Mouse (Mus musculus) midbrain, embryonic 16.5 days (tissue): ENCODE measurements around the gene Lin37. TPM values are rescaled to one million over a fixed set of nuclear protein-coding genes. Genes with fewer than 3 reads are reported as not detected.
A peak's percentile ranks its signal among the peaks of the same experiment; 100 is the strongest.

Experiments
- ATAC-seq: fragments of 200-750 bp; cut with Nextera tagmentation; 2 replicates; pipeline ENCODE4 v1.8.0; 2017; ENCODE audit warnings: moderate TSS enrichment
- H3K27ac ChIP-seq: fragments of 300-500 bp; sonication (generic); 2 replicates; pipeline ENCODE4 v1.5.1; 2014; ENCODE audit warnings: mild to moderate bottlenecking, low read length, mixed read lengths
- H3K27me3 ChIP-seq: fragments of 300-500 bp; sonication (generic); 2 replicates; pipeline ENCODE4 v1.6.1; 2014; ENCODE audit warnings: low read depth, low read length, mixed read lengths; ENCODE audit not compliant: control insufficient read depth, insufficient read depth
- H3K36me3 ChIP-seq: fragments of 300-500 bp; sonication (generic); 2 replicates; pipeline ENCODE4 v1.6.1; 2014; ENCODE audit warnings: mild to moderate bottlenecking, low read length, moderate library complexity, mixed read lengths; ENCODE audit not compliant: control insufficient read depth, insufficient read depth
- H3K4me1 ChIP-seq: fragments of 300-500 bp; sonication (generic); 2 replicates; pipeline ENCODE4 v1.6.1; 2014; ENCODE audit warnings: mild to moderate bottlenecking, low read length, mixed read lengths; ENCODE audit not compliant: control insufficient read depth, insufficient read depth
- H3K4me2 ChIP-seq: fragments of 300-500 bp; sonication (generic); 2 replicates; pipeline ENCODE4 v1.6.1; 2014; ENCODE audit warnings: mild to moderate bottlenecking, low read length, mixed read lengths
- H3K4me3 ChIP-seq: fragments of 300-500 bp; sonication (generic); 2 replicates; pipeline ENCODE4 v1.5.1; 2014; ENCODE audit warnings: low read depth, mild to moderate bottlenecking, low read length, moderate library complexity, mixed read lengths
- H3K9ac ChIP-seq: fragments of 300-500 bp; sonication (generic); 2 replicates; pipeline ENCODE4 v1.6.1; 2014; ENCODE audit warnings: low read depth, low read length, mixed read lengths
- H3K9me3 ChIP-seq: fragments of 300-500 bp; sonication (generic); replicated peaks from 2 replicates; pipeline ENCODE4 v1.6.1; 2014; ENCODE audit warnings: mild to moderate bottlenecking, low read length, mixed read lengths; ENCODE audit not compliant: control insufficient read depth, poor library complexity, severe bottlenecking
- WGBS: fragments of 180-500 bp; shearing (Covaris S2); extraction: QIAGEN DNeasy Blood & Tissue Kit; methylation state at CpG from one replicate; pipeline ENCODE4 v1.1.7; 2014; 5-methylcytosine and 5-hydroxymethylcytosine counted together
- polyA plus RNA-seq: library from polyadenylated mRNA; unstranded; fragments of >200 nt; fragmentation: Nextera tagmentation; extraction: Ambion mirVana; gene quantifications from 2 replicates; pipeline ENCODE4 v1.2.1, GENCODE M21; 2015

The Lin37 gene
- polyA plus RNA-seq, 1 experiment from 2014 or later, result 52.1 TPM

DNA sequence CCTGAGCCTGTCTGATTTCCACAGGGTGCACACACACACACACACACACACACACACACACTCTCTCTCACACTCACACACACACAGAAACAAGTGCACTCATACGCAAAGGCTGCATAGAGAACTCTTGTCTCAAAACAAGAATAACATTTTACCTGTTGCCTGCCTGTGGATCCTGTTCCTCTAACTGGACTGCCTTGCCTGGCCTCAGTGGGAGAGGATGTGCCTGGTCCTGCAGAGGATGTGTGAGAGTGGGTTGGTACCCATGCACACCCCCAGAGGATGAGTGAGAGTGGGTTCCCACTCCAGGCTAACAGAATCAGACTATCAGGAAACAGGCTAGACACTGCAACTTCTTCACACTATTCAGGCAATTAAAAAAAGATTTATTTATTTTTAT is 9.0 kb downstream of the Lin37 start:
- Histone ChIP-seq H3K4me1 (peaks cover 11% of the 10 kb centered on the region), H3K27me3 (no peaks in the 10 kb centered on the region), H3K27ac (no peak overlapping the region), H3K9ac (no peak overlapping the region), H3K9me3 (no peaks in the 10 kb centered on the region), H3K4me3 (no peak overlapping the region), H3K4me2 (no peak overlapping the region), H3K36me3 (peaks cover 8% of the 10 kb centered on the region)
- ATAC-seq, result no peak
- 95% methylated on average over 1 of the region's 1 CpGs for WGBS

DNA sequence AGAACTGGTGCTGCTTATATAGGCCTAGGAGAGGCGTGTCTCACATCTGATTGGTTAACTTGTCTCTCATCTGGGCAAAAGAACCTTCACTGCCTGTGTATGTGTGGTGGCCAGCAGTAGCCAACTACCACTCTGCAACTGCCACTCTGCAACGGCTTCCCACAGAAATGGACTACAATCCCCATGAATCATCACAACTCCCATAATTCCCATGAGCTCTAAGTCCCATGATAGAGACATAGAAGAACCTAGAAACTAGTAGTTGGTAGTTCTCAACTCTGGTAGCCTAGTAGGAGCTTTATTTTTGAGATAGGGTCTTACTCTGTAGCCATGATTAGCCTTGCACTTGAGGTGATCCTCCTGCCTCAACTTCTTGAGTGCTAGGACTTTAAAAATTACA is 9.8 kb downstream of the Lin37 start:
- ATAC-seq, result no peak
- H3K4me3 ChIP-seq, result no peak overlapping the region
- H3K27me3 ChIP-seq, result no peaks in the 10 kb centered on the region
- H3K4me2 ChIP-seq, result no peak overlapping the region
- H3K9me3 ChIP-seq, result no peaks in the 10 kb centered on the region
- 91% methylated on average over 1 of the region's 2 CpGs for WGBS
- H3K36me3 ChIP-seq, result peaks cover 2% of the 10 kb centered on the region
- peaks cover 11% of the 10 kb centered on the region for H3K4me1 ChIP-seq
- H3K27ac ChIP-seq, result no peak overlapping the region
- no peak overlapping the region for H3K9ac ChIP-seq

DNA sequence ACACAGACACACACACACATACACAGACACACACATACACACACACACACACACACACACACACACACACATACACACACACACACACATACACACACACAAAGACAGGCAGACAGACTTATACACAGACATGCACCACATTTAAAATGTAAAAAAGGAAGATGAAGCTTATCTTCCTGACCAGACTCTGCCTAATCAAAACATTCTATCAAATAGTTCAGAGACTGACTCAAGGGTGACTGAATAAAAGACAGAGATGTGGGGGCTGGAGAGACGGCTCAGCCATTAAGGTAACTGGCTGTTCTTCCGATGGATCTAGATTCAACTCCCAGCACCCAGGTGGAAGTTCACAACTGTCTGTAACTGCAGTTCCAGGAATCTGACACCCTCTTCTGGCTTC is 15.3 kb downstream of the Lin37 start:
- no peak overlapping the region for H3K27ac ChIP-seq
- WGBS, result 93% methylated on average over 2 of the region's 2 CpGs
- H3K4me3 ChIP-seq, result no peak overlapping the region
- H3K4me1 ChIP-seq, result no peaks in the 10 kb centered on the region
- H3K9me3 ChIP-seq, result no peaks in the 10 kb centered on the region
- 0 out of 2 replicates have a peak, but pooled peaks cover 7% of the 10 kb centered on the region for H3K36me3 ChIP-seq
- no peak overlapping the region for H3K4me2 ChIP-seq
- no peaks in the 10 kb centered on the region for H3K27me3 ChIP-seq
- ATAC-seq, result no peak
- H3K9ac ChIP-seq, result no peak overlapping the region

DNA sequence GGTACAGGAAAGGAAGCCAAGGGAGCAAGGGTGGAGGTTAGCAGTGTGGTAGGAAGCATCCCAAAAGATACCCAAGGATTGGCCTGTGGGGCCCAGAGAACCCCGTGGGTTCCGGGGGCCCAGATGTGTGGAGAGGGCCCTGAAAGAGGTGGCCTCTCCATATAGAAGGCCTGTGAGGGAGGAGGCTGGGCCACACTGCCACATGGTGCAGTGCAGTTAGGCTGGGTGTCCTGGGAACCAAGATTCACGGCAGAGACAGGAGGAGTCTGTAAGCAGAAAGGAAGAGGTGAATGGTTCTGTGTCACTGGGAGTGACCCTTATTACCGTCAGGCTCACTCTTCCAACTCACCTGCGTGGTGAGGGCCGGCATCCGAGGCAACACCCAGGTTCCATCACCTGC is 19.1 kb downstream of the Lin37 start:
- 0 out of 2 replicates have a peak, but pooled peaks cover 7% of the 10 kb centered on the region for H3K36me3 ChIP-seq
- WGBS, result 91% methylated on average over 7 of the region's 7 CpGs
- H3K9me3 ChIP-seq, result no peaks in the 10 kb centered on the region
- no peak overlapping the region for H3K9ac ChIP-seq
- no peaks in the 10 kb centered on the region for H3K27me3 ChIP-seq
- no peak overlapping the region for H3K27ac ChIP-seq
- no peak for ATAC-seq
- no peak overlapping the region for H3K4me3 ChIP-seq
- H3K4me1 ChIP-seq, result peaks cover 5% of the 10 kb centered on the region; the same call in 1 of the 2 replicates
- H3K4me2 ChIP-seq, result no peak overlapping the region

DNA sequence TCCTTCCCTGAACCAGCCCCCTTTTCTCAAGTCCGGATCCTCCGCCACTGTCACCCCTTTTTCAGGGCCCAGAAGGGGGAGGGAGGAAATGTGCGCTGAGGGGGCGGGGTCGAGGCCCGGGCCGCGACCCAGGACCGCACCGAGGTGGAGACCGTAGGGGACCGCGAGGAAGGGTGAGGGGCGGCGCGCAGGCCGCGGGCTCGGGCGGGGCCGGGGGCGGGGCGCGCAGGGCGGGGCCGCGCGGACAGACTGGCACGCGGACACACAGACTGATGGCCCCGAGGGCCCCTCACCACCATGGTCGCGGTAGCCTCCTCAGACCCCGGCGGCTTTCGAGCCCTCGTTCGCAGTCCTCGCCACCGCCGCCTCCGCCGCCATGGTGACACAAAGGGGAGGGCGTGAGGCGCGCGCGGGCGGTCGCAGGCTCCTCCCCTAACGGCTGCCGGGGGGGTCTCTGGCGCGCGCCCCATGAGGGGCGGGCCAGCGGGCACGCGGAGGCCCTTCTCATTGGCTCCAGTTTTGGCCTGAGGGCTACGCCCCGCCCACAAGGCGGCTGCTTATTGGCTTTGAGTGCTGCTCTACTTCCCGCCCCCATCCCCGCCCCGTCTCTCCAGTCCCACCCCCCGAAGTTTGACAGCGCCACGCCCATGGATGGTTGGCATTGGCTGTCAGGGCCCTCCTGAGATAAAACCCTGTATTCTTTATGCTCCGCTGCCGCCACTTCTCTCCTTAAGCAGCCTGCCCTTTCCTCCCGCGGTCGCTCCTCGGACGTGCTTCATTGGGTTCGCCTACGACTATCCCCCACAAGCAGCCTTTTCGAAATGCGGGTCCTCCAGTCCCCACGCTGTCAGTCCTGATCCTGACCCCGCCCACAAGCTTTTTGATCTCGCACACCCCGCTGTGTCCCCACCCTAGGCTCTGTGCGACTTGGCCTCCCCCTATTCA is 24.7 kb downstream of the Lin37 start, which contains the start of gene Arhgap33:
TSS of gene Arhgap33 (minus strand) at position 428 of the 945 bp plus-strand sequence.
- peaks cover 13% of the 10 kb centered on the region; the same call in 1 of the 2 replicates for H3K36me3 ChIP-seq
- H3K4me1 ChIP-seq, result peaks cover 35% of the 10 kb centered on the region
- H3K9me3 ChIP-seq, result no peaks in the 10 kb centered on the region
- peak within 1 kb of the TSS; percentile 93 for H3K9ac ChIP-seq
- H3K4me2 ChIP-seq, result peak within 1 kb of the TSS; percentile 89
- no peaks in the 10 kb centered on the region for H3K27me3 ChIP-seq
- H3K4me3 ChIP-seq, result peak within 1 kb of the TSS; percentile 80
- peak; percentile 90 for ATAC-seq
- H3K27ac ChIP-seq, result peak within 1 kb of the TSS; percentile 96
- under 1% methylated on average over 71 of the region's 84 CpGs for WGBS

DNA sequence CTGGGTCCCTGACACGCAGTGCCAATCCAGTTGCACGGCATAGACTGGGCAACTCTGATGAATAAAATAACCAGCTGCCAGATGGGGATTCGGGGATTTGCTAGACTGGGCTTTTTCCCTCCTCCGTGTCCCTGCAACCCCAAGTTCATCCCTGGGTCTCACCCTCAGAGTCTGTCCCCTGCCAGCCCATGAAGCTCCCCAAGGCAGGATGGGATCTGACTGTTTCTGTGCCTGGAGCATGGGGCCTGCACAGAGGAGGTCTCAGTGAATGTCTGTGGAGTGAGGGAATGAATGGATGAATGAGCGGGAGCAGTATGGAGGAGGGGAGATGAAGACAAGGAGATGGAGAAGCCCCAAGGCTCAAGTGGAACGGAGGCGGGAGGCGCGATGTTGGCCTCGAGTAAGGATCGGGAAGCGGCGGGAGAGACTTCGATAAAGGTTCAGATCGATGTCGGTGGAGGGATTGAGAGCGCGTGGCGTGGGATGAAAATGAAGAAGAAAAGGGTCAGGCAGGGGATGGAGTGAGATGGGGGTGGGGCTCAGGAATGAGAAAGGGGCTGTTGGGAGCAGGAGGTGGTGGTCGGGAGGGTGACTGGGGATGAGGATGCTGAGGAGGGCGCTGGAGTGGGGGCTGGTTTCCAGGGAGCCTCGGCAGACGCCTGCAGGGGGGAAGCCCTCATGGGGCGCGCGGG is 25.6 kb downstream of the Lin37 start:
- H3K4me3 ChIP-seq, result peak overlapping the region; percentile 80
- peak overlapping the region; percentile 96 for H3K27ac ChIP-seq
- H3K27me3 ChIP-seq, result no peaks in the 10 kb centered on the region
- H3K9me3 ChIP-seq, result no peaks in the 10 kb centered on the region
- H3K4me1 ChIP-seq, result peaks cover 35% of the 10 kb centered on the region
- 2% methylated on average over 26 of the region's 26 CpGs for WGBS
- H3K4me2 ChIP-seq, result peak overlapping the region; percentile 89
- H3K9ac ChIP-seq, result peak overlapping the region; percentile 93
- peaks cover 17% of the 10 kb centered on the region for H3K36me3 ChIP-seq
- ATAC-seq, result peak; percentile 49

DNA sequence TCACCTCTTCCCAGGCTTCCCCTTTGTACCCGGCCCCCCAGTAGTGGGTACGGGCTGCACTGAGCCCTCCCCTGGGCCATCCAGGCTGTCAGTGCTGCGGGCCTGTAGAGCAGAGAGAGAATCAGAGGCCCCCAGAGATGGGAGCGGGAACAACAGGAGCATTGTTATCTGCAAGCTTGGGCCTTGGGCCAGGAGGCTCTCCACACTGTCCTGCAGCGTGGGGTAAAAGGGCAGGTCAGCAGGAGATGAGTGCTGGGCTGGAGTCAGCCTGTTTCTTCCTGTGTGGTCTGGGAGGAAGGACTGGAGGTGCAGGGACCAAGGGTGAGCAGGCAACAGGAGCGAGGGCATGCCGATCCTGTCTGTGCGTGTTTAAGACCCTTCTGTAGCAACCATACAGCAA is 26.7 kb downstream of the Lin37 start:
- 6% methylated on average over 8 of the region's 8 CpGs for WGBS
- Histone ChIP-seq H3K9ac (peak overlapping the region; percentile 93), H3K27me3 (no peaks in the 10 kb centered on the region), H3K36me3 (peaks cover 27% of the 10 kb centered on the region), H3K4me3 (peak overlapping the region; percentile 80), H3K9me3 (no peaks in the 10 kb centered on the region), H3K27ac (peak overlapping the region; percentile 96), H3K4me1 (peaks cover 35% of the 10 kb centered on the region), H3K4me2 (peak overlapping the region; percentile 89)
- no peak for ATAC-seq

DNA sequence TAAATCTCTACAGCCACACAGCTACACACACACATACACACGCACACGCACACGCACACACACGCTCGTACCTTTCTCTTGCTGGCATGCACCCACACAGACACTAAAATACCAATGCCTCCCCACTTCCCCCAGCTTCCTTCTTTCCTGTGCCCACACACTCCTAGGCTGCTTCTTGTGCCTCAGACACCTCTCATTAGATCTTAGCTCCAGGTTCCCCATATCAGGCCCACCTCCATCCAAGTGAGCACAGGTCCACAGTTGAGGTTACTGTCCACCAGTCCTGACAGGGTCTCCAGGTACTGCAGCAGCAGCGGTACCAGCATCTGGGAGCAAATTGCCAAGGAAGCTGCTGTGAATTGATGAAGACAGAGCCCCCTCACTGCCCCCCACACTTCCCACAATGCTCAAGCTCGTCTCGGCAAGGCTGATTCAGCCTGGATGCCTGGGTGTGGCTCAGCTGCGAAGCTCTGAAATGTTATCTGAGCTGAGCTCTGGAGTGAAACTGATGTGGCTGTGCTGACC is 28.3 kb downstream of the Lin37 start:
- H3K9ac ChIP-seq, result peak overlapping the region; percentile 23; the same call in 1 of the 2 replicates
- H3K9me3 ChIP-seq, result no peaks in the 10 kb centered on the region
- H3K27me3 ChIP-seq, result no peaks in the 10 kb centered on the region
- H3K4me1 ChIP-seq, result peaks cover 35% of the 10 kb centered on the region
- ATAC-seq, result no peak
- H3K36me3 ChIP-seq, result peaks cover 35% of the 10 kb centered on the region
- no peak overlapping the region for H3K27ac ChIP-seq
- 87% methylated on average over 9 of the region's 9 CpGs for WGBS
- peak overlapping the region; percentile 18; the same call in 1 of the 2 replicates for H3K4me2 ChIP-seq
- no peak overlapping the region for H3K4me3 ChIP-seq
